Mouse (Mus musculus) forelimb bud, embryonic 11.5 days (tissue): ENCODE measurements at regions not wholly inside any gene's neighbourhood (a gene's known extent, or its start where the extent isn't known, plus 50 kb on each side); places are given as distances from the start of the nearest gene placed in this dataset.

Experiments used
- DNase-seq: peaks from one replicate; pipeline ENCODE4 v3.0.0-alpha.2; 2012; ENCODE audit warnings: low read depth, low spot score

DNA sequence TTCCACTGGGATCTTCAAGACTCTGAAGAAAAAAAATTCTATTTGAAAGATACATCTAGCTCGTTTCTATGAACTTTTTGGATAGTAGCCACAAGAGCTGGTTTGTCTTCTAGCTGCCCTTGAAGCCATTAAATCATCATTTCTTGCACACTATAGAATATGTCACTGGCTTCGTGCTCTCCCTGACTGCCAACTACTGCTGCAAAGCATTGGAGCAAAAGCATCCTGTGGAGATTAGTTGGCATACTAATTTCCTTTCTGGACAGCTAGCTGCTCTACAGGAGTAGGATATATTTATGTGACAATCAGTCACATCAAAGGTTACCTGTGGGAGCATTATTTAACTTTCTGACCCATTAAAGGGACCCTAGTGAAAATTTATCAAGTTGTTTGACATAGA, 243.1 kb downstream of the Pdgfc start:
- no peak for DNase-seq

GRCm38 (mm10) chr3:81289762-81290161, 253.5 kb downstream of the Pdgfc start:
- DNase-seq: no peak

GRCm38 (mm10) chr3:81292404-81292803, 256.2 kb downstream of the Pdgfc start:
- peak; percentile 67 for DNase-seq

GRCm38 (mm10) chr3:81293186-81293819, 257.1 kb downstream of the Pdgfc start:
- peak; percentile 17 for DNase-seq

- no peak for DNase-seq
Observed at GRCm38 (mm10) chr3:81304017-81304791, 268.0 kb downstream of the Pdgfc start.

GRCm38 (mm10) chr3:81305412-81306165, 269.4 kb downstream of the Pdgfc start:
- DNase-seq: no peak

DNA sequence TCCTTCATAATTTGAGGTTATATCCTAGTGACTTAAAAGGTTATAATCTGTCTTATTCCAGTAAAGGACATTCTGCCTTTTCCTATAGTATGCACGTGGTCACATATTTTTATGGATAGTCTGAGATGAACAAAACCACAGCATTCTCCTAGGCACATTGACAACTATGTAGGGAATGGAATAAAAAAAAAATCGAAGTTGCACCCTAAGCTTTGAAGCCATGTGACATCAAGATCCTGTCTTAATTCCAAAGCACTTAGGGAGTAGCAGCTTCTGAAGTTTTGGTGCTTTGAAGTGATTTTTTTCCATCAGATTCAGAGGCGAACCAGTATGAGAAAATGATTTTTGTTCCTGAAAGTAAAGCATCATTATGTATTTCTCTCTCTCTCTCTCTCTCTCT, 290.6 kb downstream of the Pdgfc start:
- no peak for DNase-seq

DNA sequence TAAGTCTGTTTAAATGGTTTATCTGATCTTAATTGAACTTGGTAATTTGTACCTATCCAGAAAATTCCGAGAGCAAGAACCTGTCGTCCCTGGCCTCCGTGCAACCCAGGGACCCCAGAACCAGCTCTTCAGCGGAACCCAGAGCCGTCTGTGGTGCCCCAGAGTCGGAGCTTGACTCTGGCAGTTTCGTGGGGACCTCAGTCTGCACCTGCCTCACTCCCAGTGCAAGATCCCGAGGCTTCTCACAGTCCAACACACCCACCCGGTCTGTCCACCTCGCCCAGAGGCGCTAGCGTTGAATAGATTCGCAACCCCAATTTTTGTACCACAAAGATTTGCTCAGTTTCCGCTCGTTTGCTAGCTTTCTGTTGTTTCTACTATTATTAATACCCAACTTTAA, 315.5 kb downstream of the Pdgfc start:
- DNase-seq: no peak

- no peak for DNase-seq
Observed at GRCm38 (mm10) chr3:81367918-81368317, 331.7 kb downstream of the Pdgfc start.

- DNase-seq: no peak
Observed at GRCm38 (mm10) chr3:81368642-81369041, 332.4 kb downstream of the Pdgfc start.

GRCm38 (mm10) chr3:81369742-81370141, 333.5 kb downstream of the Pdgfc start:
- DNase-seq: no peak

DNA sequence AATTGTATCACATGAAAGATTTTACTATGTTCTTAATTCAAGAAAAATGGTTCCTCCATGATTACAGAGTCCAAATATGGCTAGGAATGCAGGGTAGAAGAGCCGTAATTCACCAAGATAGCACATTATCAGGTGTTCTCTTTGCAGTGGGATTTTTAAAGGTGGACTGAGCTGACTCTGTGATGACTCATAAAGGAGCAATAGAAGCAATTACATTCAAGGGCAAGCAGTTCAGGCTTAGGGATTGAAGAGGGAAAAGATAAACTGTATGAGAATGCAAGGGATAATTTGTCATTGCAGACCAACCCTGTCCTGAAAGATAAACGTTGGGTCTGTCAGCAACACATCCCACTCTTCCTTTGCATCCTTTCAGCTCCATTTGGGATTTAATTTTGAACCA, 339.8 kb downstream of the Pdgfc start:
- no peak for DNase-seq

- DNase-seq: peak; percentile 40
Observed at GRCm38 (mm10) chr3:81377466-81377865, 341.2 kb downstream of the Pdgfc start.

- DNase-seq: no peak
Observed at GRCm38 (mm10) chr3:81379362-81379761, 343.1 kb downstream of the Pdgfc start.

DNA sequence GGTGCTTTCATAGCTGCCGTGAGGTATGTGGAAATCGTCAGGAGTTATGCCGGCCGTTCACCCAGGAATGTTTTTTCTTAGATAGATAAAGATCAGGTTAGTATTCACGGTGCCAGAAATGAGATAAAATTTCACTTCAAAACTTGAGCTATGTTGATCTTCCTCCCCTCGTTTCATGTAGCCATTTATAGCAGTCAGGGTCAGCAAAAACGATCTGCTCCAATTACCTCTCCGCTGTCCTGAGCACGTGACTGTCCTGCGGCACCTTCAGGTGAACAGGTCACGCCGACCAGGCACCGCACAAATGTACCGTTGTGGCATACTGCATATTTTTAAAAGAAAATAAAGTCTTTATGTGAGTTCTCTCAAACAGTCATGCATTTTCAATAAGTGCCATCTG, 350.7 kb downstream of the Pdgfc start:
- DNase-seq: no peak

GRCm38 (mm10) chr3:81387634-81388033, 351.4 kb downstream of the Pdgfc start:
- no peak for DNase-seq

DNA sequence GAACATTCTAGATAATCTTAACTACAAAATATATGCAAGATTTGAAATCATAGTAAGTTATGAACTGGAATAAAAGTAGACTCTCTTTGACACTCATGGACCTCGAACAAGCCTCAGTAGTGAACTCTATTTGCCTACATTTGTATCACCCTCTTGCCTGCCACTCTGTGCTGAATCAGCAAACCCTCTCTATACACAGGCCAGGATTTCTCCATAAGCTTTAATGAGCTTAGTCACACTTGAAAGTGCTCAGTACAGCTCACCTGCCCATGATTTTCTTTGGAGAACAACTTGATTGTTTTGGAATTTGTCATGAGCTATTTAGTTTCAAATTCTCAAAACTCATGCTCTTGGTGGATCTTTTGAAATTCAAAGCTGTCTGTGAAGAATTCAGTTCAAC, 361.0 kb downstream of the Pdgfc start:
- DNase-seq: no peak

- no peak for DNase-seq
Observed at GRCm38 (mm10) chr3:81401028-81401427, 364.8 kb downstream of the Pdgfc start.

- DNase-seq: no peak
Observed at GRCm38 (mm10) chr3:81408914-81409313, 372.7 kb downstream of the Pdgfc start.

GRCm38 (mm10) chr3:81421875-81422274, 385.7 kb downstream of the Pdgfc start:
- no peak for DNase-seq

GRCm38 (mm10) chr3:81426765-81427164, 390.5 kb downstream of the Pdgfc start:
- DNase-seq: no peak
